Mouse (Mus musculus) hindbrain, embryonic 14.5 days (tissue): ENCODE data around the gene Robo1. TPM values are rescaled to one million over a fixed set of nuclear protein-coding genes. Genes with fewer than 3 reads are reported as not detected.

Experiments
- ATAC-seq: fragments of 200-750 bp; cut with Nextera tagmentation; 2 replicates; pipeline ENCODE4 v1.8.0; 2017; ENCODE audit warnings: moderate number of reproducible peaks, mild to moderate bottlenecking, moderate TSS enrichment, moderate library complexity; ENCODE audit not compliant: low FRiP score
- DNase-seq: peaks from one replicate; pipeline ENCODE4 v3.0.0-alpha.2; 2015; ENCODE audit warnings: low spot score
- H3K27ac ChIP-seq: fragments of 300-500 bp; sonication (generic); 2 replicates; pipeline ENCODE4 v1.5.1; 2014; ENCODE audit warnings: mild to moderate bottlenecking, moderate library complexity
- H3K27me3 ChIP-seq: fragments of 300-500 bp; sonication (generic); 2 replicates; pipeline ENCODE4 v1.6.1; 2014; ENCODE audit warnings: mild to moderate bottlenecking, low read length, mixed read lengths; ENCODE audit not compliant: control insufficient read depth, insufficient read depth
- H3K36me3 ChIP-seq: fragments of 300-500 bp; sonication (generic); replicated peaks from 2 replicates; pipeline ENCODE4 v1.6.1; 2014; ENCODE audit not compliant: control insufficient read depth, insufficient read depth
- H3K4me1 ChIP-seq: fragments of 300-500 bp; sonication (generic); replicated peaks from 2 replicates; pipeline ENCODE4 v1.6.1; 2014; ENCODE audit warnings: antibody characterized with exemption, low read length, mixed read lengths; ENCODE audit not compliant: control insufficient read depth, insufficient read depth
- H3K4me2 ChIP-seq: fragments of 300-500 bp; sonication (generic); replicated peaks from 2 replicates; pipeline ENCODE4 v1.6.1; 2014; ENCODE audit warnings: mild to moderate bottlenecking, moderate library complexity
- H3K4me3 ChIP-seq: fragments of 300-500 bp; sonication (generic); replicated peaks from 2 replicates; pipeline ENCODE4 v1.5.1; 2014; ENCODE audit warnings: mild to moderate bottlenecking, low read length
- H3K9ac ChIP-seq: fragments of 300-500 bp; sonication (generic); 2 replicates; pipeline ENCODE4 v1.6.1; 2014
- H3K9me3 ChIP-seq: fragments of 300-500 bp; sonication (generic); 2 replicates; pipeline ENCODE4 v1.6.1; 2016; ENCODE audit warnings: low read length; ENCODE audit not compliant: control insufficient read depth
- WGBS: fragments of 180-500 bp; shearing (Covaris S2); extraction: QIAGEN DNeasy Blood & Tissue Kit; methylation state at CpG from one replicate; pipeline ENCODE4 v1.1.7; 2014; 5-methylcytosine and 5-hydroxymethylcytosine counted together
- polyA plus RNA-seq: library from polyadenylated mRNA; unstranded; fragments of >200 nt; fragmentation: Nextera tagmentation; extraction: Ambion mirVana; gene quantifications from 2 replicates; pipeline ENCODE4 v1.2.1, GENCODE M21; 2014

The Robo1 gene
- polyA plus RNA-seq, 1 experiment from 2014 or later, result 47.5 TPM

DNA sequence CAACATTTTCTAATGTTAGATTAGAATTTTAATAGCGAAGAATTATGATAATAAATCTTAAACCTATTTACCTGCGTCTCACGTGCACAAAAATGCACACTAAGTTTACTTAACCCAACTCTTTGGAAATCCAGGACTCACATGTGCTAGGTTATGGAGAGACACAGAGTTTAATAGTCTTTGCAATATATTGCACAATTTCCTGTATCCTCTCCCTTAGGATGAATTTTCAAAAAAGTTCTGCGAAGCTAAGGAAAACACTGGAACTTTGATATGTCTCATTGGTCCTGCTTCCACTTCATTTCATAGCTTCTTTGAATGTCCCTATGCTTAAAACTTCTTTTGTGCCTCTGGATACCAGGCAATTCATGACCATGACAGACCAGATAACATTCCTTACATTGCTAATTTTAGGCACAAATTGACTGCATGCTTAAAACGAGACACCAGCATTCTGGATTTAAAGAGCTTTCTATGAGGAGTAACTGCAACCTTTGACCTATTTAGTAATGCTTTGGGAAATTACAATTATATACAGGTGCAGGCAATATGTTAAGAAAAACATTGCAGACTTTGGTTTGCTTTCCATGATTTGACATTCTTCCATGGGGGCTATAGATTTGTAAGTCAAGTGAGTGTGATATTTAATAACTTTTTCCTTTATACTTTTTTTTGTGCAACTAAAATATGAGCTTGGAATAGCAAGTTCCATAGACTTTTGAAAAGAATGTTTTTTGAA is 111.4 kb downstream of the Robo1 start:
- Histone ChIP-seq H3K4me1 (no peaks in the 10 kb centered on the region), H3K4me2 (no peak overlapping the region), H3K4me3 (no peak overlapping the region), H3K27ac (no peak overlapping the region), H3K36me3 (no peaks in the 10 kb centered on the region), H3K9me3 (no peaks in the 10 kb centered on the region), H3K27me3 (no peaks in the 10 kb centered on the region), H3K9ac (no peak overlapping the region)
- ATAC-seq, result no peak
- DNase-seq, result no peak
- 75% methylated on average over 5 of the region's 5 CpGs for WGBS

DNA sequence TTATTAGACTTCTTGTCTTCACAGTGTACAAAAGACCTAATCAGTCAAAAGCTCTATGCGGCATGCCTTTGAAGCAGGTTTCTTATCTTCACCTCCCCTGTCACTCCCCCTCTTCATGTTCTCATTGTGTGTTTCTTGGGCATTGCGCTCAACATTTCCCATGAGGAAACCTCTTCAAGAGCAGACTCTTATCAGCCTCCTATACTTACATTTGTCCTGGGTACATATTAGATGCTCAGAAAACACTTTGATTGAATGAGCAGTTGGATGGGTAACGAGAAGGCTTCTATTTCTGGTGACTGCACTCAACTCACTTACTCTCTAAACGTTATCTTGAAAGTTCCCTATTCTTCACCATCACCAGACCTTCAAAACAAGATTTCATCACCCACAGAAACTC is 114.3 kb downstream of the Robo1 start:
- WGBS, result 81% methylated on average over 4 of the region's 4 CpGs
- H3K9me3 ChIP-seq, result no peaks in the 10 kb centered on the region
- no peak overlapping the region for H3K4me3 ChIP-seq
- H3K4me2 ChIP-seq, result no peak overlapping the region
- H3K27ac ChIP-seq, result no peak overlapping the region
- H3K4me1 ChIP-seq, result no peaks in the 10 kb centered on the region
- no peak for ATAC-seq
- H3K36me3 ChIP-seq, result no peaks in the 10 kb centered on the region
- H3K27me3 ChIP-seq, result no peaks in the 10 kb centered on the region
- no peak for DNase-seq
- H3K9ac ChIP-seq, result no peak overlapping the region

DNA sequence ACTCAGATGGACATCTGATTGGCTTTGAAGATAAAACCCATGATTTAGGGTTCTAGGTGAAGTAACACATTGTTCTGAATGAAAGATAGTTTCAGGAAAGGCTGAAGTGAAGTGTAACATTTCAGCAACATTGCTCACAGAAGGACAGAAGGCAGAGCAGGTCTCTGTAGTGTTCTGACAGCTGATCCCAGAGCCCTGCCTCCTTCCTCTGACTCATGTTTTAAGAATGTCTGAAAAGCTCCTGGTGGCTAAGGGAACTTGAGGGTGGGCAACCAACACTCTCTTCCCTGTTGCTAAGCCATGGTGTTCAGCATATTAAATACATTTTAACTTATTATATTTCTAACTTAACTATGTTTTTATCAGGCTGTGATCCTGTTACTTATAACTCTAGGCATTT is 126.3 kb downstream of the Robo1 start:
- no peaks in the 10 kb centered on the region for H3K36me3 ChIP-seq
- no peak overlapping the region for H3K9ac ChIP-seq
- no peak overlapping the region for H3K4me3 ChIP-seq
- H3K4me1 ChIP-seq, result 0 out of 2 replicates have a peak, but pooled peaks cover 7% of the 10 kb centered on the region
- H3K4me2 ChIP-seq, result no peak overlapping the region
- H3K27ac ChIP-seq, result no peak overlapping the region
- H3K27me3 ChIP-seq, result no peaks in the 10 kb centered on the region
- ATAC-seq (no peak), DNase-seq (no peak)
- H3K9me3 ChIP-seq, result no peaks in the 10 kb centered on the region

DNA sequence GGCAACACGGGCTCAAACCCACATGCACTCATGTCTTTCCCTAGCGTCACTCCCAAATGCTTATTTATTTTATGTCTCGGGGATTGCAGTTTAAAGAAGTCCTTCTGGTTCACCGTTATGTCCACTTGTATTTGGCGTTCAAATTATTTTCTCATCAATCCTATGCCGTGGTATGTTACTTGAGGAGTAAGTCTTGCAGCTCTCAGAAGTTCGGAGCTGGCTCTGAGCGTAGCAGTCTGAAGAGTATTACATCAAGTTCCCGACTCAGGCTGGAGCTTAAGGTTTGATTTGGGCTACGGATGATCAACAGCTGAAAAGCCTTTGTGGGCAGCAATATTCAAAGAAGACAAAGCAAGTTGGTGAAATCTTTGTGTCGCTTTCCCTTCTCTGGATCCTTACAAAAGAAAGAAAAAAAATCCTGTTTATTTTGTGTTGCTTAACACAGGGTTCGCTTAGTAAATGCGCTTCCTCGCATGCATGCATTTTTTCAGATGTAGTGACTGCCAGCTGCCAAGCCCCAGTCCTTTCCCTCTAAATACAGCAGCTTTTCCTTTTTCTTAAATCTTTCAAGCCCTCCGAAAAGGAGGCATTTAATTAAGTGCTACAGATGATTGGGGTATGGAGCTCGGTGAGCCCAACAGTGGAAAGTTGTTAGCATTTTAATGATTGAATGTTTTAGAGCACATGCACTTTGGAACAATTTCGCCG is 136.5 kb downstream of the Robo1 start:
- WGBS, result 51% methylated on average over 18 of the region's 18 CpGs
- Histone ChIP-seq H3K4me1 (no peaks in the 10 kb centered on the region), H3K9me3 (no peaks in the 10 kb centered on the region), H3K36me3 (no peaks in the 10 kb centered on the region), H3K4me2 (peak overlapping the region; percentile 10; the same call in 1 of the 2 replicates), H3K27me3 (no peaks in the 10 kb centered on the region), H3K4me3 (no peak overlapping the region), H3K27ac (no peak overlapping the region), H3K9ac (no peak overlapping the region)
- no peak for DNase-seq
- ATAC-seq, result no peak

DNA sequence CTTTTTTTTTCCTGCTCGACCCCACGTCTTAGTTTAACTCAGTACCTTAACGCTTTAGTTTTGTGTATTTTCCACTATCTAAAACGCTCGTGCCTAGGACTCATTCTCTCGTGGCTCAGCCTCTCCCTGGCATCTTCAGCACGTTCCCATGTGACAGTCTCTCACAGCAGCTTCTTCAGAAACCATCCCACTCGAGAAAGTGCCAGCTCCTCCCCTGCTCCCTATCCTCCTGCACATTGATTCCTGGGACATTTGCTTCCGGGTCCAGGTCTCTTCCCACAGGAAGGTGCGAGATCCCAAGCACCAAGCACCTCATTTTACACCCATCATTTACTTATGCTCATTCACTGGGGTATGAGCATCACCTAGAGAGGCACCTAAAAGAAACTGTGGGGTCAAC is 150.0 kb downstream of the Robo1 start:
- 58% methylated on average over 10 of the region's 10 CpGs for WGBS
- Histone ChIP-seq H3K4me2 (no peak overlapping the region), H3K27me3 (no peaks in the 10 kb centered on the region), H3K27ac (no peak overlapping the region), H3K4me1 (no peaks in the 10 kb centered on the region), H3K9me3 (no peaks in the 10 kb centered on the region), H3K4me3 (no peak overlapping the region), H3K9ac (no peak overlapping the region), H3K36me3 (no peaks in the 10 kb centered on the region)
- DNase-seq (no peak), ATAC-seq (no peak)

DNA sequence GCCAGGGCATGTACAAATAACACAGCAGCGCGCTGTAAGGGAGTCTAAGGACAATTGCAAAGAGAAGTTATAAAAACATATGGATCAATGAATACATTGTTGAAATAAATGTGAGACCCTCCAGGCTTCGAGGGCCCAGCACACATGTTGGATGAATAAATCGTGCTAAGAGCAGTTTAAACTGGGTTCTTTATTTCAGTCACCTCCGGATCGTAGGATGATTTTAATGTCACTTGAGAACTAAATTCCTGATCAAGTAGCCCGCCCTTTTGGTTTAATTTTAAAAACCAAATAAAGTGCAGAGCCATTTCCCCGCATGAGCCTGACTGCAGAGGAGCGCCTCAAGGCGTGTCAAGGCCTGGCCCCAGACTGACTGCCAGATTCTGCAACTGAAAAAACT is 150.5 kb downstream of the Robo1 start:
- WGBS, result 65% methylated on average over 10 of the region's 10 CpGs
- Histone ChIP-seq H3K4me1 (no peaks in the 10 kb centered on the region), H3K36me3 (no peaks in the 10 kb centered on the region), H3K4me3 (no peak overlapping the region), H3K27ac (no peak overlapping the region), H3K4me2 (no peak overlapping the region), H3K9me3 (no peaks in the 10 kb centered on the region), H3K9ac (no peak overlapping the region), H3K27me3 (no peaks in the 10 kb centered on the region)
- DNase-seq, result no peak
- ATAC-seq, result no peak

DNA sequence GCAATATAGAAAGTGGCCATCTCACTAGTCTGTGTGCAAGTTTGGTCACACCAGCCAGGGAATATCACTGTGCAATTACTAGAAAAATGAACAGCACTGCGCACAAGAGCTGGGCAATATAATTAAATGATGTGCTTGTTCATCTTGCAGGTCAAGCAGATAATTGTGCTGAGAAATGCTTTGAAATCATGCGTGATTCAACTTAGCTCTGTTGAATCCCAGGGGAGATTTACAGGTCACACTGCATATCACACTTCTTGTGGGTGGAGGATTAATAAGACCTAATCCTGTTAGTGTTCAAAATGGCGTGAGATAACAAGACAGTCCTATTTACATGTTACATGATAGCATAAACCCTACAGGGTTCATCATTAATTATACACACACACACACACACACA is 157.6 kb downstream of the Robo1 start:
- 47% methylated on average over 3 of the region's 3 CpGs for WGBS
- Histone ChIP-seq H3K4me3 (no peak overlapping the region), H3K36me3 (no peaks in the 10 kb centered on the region), H3K4me2 (no peak overlapping the region), H3K9me3 (no peaks in the 10 kb centered on the region), H3K9ac (no peak overlapping the region), H3K27me3 (no peaks in the 10 kb centered on the region), H3K27ac (no peak overlapping the region), H3K4me1 (peaks cover 7% of the 10 kb centered on the region; the same call in 1 of the 2 replicates)
- DNase-seq (no peak), ATAC-seq (no peak)

DNA sequence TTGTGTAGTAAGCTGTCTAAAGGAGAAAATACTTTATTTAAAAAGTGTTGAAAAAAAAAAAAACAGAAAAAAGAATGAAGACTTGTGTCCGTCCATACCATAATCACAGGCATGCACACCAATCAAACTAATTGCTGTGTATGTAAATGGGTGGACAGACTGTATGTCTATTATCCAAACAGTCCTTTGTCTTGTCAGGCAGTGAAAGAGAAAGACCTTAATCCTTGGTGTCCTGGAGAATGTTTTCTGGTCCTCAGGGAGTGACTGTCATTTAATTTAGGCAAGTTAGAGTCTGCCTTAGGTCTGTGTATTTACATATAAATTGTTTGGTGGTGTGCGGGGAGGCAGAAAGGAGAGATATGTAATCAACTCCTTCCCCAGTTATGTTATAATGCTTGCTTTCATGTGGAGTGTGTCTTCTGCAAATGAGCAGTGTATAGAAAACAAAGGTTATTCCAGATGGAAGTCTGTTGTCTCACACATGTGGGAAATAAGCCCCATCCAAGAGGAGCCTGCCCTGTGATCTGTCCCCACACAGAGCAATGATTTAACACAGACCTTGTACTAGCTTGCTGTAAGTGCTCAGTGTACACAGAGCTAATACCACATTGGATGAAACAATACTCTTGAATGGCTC is 162.0 kb downstream of the Robo1 start:
- DNase-seq (no peak), ATAC-seq (peak; percentile 69)
- Histone ChIP-seq H3K27ac (peak overlapping the region; percentile 52), H3K27me3 (no peaks in the 10 kb centered on the region), H3K9ac (no peak overlapping the region), H3K36me3 (no peaks in the 10 kb centered on the region), H3K4me1 (peaks cover 8% of the 10 kb centered on the region; the same call in 1 of the 2 replicates), H3K4me3 (no peak overlapping the region), H3K9me3 (no peaks in the 10 kb centered on the region), H3K4me2 (no peak overlapping the region)
- WGBS, result 17% methylated on average over 2 of the region's 2 CpGs

DNA sequence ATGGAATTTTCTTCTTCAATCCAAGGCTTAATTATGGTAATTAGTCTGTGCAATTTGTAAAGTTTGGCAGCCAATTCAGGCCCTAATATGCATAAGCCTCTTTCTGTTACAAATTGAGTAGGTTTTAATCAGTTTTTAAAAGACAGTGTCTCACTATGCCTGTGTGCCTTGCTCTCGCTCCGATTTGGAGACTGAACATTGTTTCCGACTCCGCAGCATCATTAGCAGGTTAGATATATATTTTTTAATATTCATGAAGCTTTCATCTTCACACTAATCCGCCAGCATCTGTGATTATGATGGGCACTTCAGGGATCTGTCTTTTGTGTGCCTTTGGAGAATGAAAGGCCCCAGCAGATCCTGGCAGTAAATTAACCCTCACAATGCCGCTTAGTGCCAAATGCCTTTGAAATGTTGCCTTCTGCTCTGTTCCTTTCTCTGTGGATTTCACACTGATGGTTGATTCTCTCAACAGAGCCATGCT is 202.7 kb downstream of the Robo1 start:
- Histone ChIP-seq H3K27me3 (no peaks in the 10 kb centered on the region), H3K27ac (peak overlapping the region; percentile 69), H3K4me3 (peak overlapping the region; percentile 16; the same call in 1 of the 2 replicates), H3K36me3 (no peaks in the 10 kb centered on the region), H3K4me1 (peaks cover 6% of the 10 kb centered on the region), H3K9ac (peak overlapping the region; percentile 19), H3K9me3 (no peaks in the 10 kb centered on the region), H3K4me2 (peak overlapping the region; percentile 45)
- DNase-seq (peak; percentile 69), ATAC-seq (peak; percentile 90)
- 5% methylated on average over 6 of the region's 6 CpGs for WGBS
